Mouse (Mus musculus) myocyte (in vitro differentiated cells): Measurements from ENCODE around the gene Ugt2a3.
"Not testable (repeated sequence)": the region's sequence is repeated elsewhere in the genome, so short reads cannot be mapped to it uniquely, and the experiment has no call there.

Source experiments
- CEBPB ChIP-seq: IDR thresholded peaks from 2 replicates; pipeline ENCODE4 v1.6.1; 2011; ENCODE audit warnings: mild to moderate bottlenecking, moderate library complexity; ENCODE audit not compliant: poor library complexity, insufficient read depth, severe bottlenecking
- E2F4 ChIP-seq: IDR thresholded peaks from one replicate; pipeline ENCODE4 v1.6.1; 2011; ENCODE audit warnings: mild to moderate bottlenecking, control low read depth, moderate library complexity; ENCODE audit not compliant: insufficient read depth
- MAX ChIP-seq: IDR thresholded peaks from one replicate; pipeline ENCODE4 v1.6.1; 2011; ENCODE audit warnings: low read depth, mild to moderate bottlenecking, control low read depth
- MYOG ChIP-seq, 3 experiments: IDR thresholded peaks; one replicate each; pipeline ENCODE4 v1.6.1; 2011; ENCODE audit warnings: control low read depth in 2 of 3, low read depth in 2 of 3, mild to moderate bottlenecking in 2 of 3; ENCODE audit not compliant: insufficient read length in 2 of 3, control insufficient read depth in 1 of 3, insufficient read depth in 1 of 3
- POLR2A ChIP-seq: IDR thresholded peaks from one replicate; pipeline ENCODE4 v1.6.1; 2011; ENCODE audit warnings: low read depth, mild to moderate bottlenecking, control low read depth, moderate library complexity; ENCODE audit not compliant: insufficient read length
- TCF12 ChIP-seq: IDR thresholded peaks from one replicate; pipeline ENCODE4 v1.6.1; 2011; ENCODE audit warnings: mild to moderate bottlenecking, control low read depth; ENCODE audit not compliant: poor library complexity, insufficient read depth, severe bottlenecking
- USF1 ChIP-seq: IDR thresholded peaks from one replicate; pipeline ENCODE4 v1.6.1; 2011; ENCODE audit warnings: low read depth, mild to moderate bottlenecking, control low read depth, moderate library complexity

- TF ChIP-seq E2F4; POLR2A; MAX; TCF12; MYOG (IDR thresholded peaks at IDR 0.05; ENCODE audit: control insufficient read depth in 1 of 3, insufficient read depth in 1 of 3, insufficient read length in 2 of 3, low read depth in 2 of 3); CEBPB; USF1: not testable (repeated sequence)
These were observed 50.8 kb downstream of the Ugt2a3 start for GRCm38 (mm10) chr5:87286180-87286579.
